Mouse (Mus musculus) olfactory bulb, adult 2 months (tissue): ENCODE results near the gene Marveld1. TPM values are rescaled to one million over a fixed set of nuclear protein-coding genes. Genes with fewer than 3 reads are reported as not detected.

ENCODE experiments used
- H3K27ac ChIP-seq: fragments of 200-500 bp; 2 replicates; pipeline ENCODE4 v1.5.1; 2012; ENCODE audit warnings: low read depth, low read length; ENCODE audit not compliant: insufficient read depth
- H3K4me1 ChIP-seq: fragments of 200-500 bp; 2 replicates; pipeline ENCODE4 v1.6.1; 2012; ENCODE audit warnings: low read length; ENCODE audit not compliant: control insufficient read depth, insufficient read depth
- H3K4me3 ChIP-seq: fragments of 200-500 bp; 2 replicates; pipeline ENCODE4 v1.5.1; 2012; ENCODE audit warnings: mild to moderate bottlenecking, low read depth, low read length, moderate library complexity; ENCODE audit not compliant: insufficient read depth
- CTCF ChIP-seq: fragments of 200-500 bp; IDR thresholded peaks from 2 replicates; pipeline ENCODE4 v1.5.1; 2012; ENCODE audit warnings: low read depth, mild to moderate bottlenecking, low read length, moderate library complexity; ENCODE audit not compliant: insufficient read depth
- POLR2A ChIP-seq: fragments of 200-500 bp; IDR thresholded peaks from 2 replicates; pipeline ENCODE4 v1.6.1; 2012; ENCODE audit warnings: mild to moderate bottlenecking, low read depth, low read length, moderate library complexity; ENCODE audit not compliant: insufficient read depth
- WGBS: fragments of 180-500 bp; shearing (Covaris S2); methylation state at CpG from one replicate; pipeline ENCODE4 v1.1.7; 2018; 5-methylcytosine and 5-hydroxymethylcytosine counted together
- polyA plus RNA-seq: library from polyadenylated mRNA; stranded (reverse); fragments of >200 nt; gene quantifications from 2 replicates; pipeline ENCODE4 v1.2.4, GENCODE M21; 2012; ENCODE audit warnings: low replicate concordance; ENCODE audit not compliant: missing spikeins, insufficient read depth, insufficient read length

Gene Marveld1
- polyA plus RNA-seq, 1 experiment = not detected

DNA sequence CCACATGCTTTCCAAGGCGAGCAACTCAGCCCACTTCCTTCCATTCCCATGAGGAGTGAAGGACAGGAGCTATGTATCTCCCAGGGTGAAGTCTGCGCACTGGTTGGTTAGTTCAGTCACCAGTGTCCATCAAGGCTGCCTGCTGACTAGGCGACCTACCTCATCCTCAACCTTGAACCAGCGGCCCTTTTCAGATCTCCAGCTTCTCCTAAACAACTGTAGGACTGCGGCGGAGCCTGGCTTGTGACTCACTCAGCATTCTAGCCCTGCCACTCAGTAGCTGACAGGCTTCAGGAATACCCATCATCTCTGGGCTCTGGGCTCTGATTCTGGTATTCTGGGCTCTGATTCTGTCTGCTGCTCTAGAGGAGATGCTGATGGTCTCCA lies 21.0 kb upstream of the Marveld1 start:
- WGBS = 76% methylated on average over 6 of the region's 6 CpGs
- no peak for TF ChIP-seq POLR2A
- no peak for TF ChIP-seq CTCF
- 0 out of 2 replicates have a peak overlapping the region, but pooled peaks have one; percentile 2 for H3K4me3 ChIP-seq
- H3K4me1 ChIP-seq = peaks cover 26% of the 10 kb centered on the region
- H3K27ac ChIP-seq = peak overlapping the region; percentile 36

DNA sequence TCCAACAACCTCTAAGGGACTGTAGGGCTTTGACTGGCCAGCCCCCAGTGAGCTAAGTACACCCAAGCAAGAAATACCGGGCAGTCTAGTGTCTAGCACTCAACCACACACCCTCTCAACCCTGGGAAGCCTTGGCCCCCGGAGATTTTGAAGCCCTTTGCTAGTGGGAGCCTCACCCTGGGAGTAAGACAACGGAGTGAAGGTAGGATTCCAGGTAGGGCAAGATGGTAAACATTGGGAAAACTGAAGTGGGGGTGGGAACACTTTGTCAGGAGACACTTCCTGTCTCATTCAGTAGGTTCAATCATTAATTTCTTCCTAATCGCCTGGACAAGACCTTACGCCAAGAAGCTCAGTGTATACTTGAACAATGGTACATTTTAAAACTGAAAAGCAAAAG lies 20.2 kb upstream of the Marveld1 start:
- H3K27ac ChIP-seq = peak overlapping the region; percentile 36; the same call in 1 of the 2 replicates
- no peak overlapping the region for H3K4me3 ChIP-seq
- WGBS = 86% methylated on average over 5 of the region's 5 CpGs
- TF ChIP-seq CTCF (no peak), POLR2A (no peak)
- peaks cover 26% of the 10 kb centered on the region for H3K4me1 ChIP-seq

DNA sequence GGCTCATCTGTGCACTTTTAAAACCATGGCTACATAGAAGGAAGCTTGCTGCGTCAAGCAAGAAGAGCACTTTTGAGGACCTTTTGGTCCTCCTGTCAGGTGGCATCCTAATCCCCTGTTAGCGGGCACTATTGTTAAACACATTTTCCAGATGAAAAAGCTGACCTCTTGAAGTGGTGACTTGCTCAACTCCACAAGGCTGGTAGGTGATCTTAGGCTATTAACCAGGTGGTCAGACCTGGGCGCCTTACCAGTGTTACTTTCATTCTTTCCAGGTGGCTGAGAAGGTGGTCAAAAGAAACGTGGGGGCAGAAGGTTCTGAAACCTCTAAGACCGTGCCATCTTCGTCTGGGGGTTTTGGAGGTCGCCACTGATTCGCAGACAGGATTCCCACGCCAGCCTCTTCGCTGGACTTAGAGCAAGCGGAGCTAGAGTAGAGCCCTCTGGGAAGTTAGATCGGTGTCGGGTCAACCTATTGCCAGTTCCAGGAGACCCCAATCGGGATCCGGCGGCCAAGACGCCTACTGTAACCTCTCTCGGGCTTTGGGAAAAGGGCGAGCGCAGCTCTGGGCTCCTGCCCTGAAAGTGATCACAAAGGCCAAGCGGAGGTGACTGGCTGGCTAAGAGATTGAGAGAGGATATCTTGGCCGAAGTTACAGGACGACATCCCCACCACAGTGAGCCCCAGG lies 19.0 kb upstream of the Marveld1 start:
- 6% methylated on average over 23 of the region's 23 CpGs for WGBS
- peaks cover 26% of the 10 kb centered on the region for H3K4me1 ChIP-seq
- TF ChIP-seq POLR2A (no peak), CTCF (no peak)
- H3K27ac ChIP-seq = peak overlapping the region; percentile 52
- H3K4me3 ChIP-seq = peak overlapping the region; percentile 78

DNA sequence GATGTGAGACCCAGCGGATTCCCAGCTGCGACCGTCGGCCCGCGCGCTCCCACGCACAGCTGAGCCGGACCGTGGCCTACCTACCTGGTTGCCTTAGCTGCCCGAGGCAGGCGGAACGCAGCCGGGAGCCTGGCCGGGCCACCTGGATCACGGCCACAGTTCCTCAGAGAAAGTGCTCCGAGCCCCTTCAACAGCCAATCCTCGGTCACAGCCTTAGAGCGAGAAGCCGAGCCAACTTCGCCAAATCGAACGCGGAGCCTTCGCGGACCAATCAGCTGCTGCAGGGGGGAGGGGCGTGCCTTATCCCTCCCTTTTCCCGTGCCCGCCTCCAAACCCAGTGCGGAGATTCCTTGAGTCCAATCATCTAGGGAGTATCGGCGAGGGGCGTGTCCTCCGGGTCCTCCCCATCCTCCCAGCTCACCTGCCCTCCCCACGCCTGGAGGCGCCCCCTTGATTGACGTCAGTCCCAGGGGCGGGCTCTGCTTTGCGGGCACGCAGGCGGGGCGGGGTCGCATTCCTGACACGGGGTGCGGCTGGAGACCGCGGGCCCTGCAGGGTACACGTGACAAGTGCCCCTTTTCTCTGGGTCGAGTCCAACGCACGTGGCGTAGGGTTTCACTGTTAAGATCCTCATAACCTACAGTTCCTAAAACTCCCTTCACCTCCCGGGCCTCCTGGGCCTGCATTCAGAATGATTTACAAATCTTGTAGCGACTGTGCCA lies 18.3 kb upstream of the Marveld1 start, which contains the start of gene Avpi1:
Gene Avpi1 (minus strand): TSS at position 273 of the 722 bp plus-strand sequence.
- Histone ChIP-seq H3K27ac (peak within 1 kb of the TSS; percentile 52), H3K4me3 (peak within 1 kb of the TSS; percentile 78), H3K4me1 (peaks cover 26% of the 10 kb centered on the region)
- TF ChIP-seq POLR2A = peak; percentile 56
- no peak for TF ChIP-seq CTCF
- under 1% methylated on average over 54 of the region's 54 CpGs for WGBS

DNA sequence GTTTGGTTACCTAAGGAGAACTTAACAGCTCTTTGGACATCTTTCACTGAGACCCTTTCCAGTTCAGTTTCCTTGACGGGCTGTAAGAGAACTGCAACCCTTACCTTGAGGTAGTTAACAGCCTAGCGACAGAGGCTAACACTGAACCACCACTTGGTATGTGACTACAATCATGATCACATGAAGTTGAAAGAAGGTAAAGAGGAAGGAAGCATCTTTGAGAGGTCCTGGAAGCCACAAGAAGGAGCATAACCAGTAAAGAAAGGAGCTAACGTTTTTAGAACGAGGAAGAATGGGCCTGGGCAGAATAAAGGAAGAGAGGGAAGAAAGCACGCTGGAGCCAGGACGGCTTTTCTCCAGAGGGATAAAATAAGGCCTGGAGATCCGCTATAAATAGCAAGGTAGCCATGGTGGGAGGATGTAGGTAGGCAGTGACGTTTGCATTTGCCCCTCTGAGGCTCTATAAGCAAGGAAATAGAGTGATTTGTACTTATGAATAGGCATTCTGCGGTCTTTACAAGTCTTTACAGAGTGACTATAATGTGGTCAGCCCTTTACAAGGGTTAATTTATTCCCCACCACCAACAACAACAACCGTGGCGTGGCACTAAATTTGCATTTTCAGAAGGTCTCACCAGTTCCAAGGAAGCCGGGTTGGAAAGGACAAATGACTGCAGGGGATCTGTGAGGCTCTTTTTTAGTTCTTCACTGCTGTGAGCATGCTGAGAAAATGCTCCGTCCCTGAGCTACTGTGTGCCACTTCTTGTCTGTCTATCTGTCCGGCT lies 17.5 kb upstream of the Marveld1 start:
- Histone ChIP-seq H3K4me1 (peaks cover 23% of the 10 kb centered on the region), H3K27ac (peak overlapping the region; percentile 47), H3K4me3 (peak overlapping the region; percentile 78; the same call in 1 of the 2 replicates)
- TF ChIP-seq POLR2A (no peak), CTCF (no peak)
- 15% methylated on average over 14 of the region's 14 CpGs for WGBS

DNA sequence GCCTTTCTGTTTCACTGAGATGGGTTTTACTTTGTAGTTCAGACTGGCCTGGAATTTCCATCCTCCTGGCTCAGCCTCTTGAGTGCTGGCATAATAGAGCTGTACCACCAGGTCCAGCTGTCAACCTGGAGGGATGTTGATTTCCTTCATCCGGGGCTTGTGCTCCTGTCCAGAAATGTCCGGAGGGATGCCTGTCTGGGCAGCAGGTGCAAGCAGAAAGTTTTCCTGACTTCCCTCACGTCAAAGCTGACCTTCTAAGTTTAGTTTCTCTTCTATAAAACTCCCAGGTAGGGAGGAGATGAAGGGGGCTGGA lies 16.9 kb upstream of the Marveld1 start:
- Histone ChIP-seq H3K4me3 (no peak overlapping the region), H3K4me1 (peaks cover 22% of the 10 kb centered on the region), H3K27ac (0 out of 2 replicates have a peak overlapping the region, but pooled peaks have one; percentile 47)
- 45% methylated on average over 3 of the region's 3 CpGs for WGBS
- TF ChIP-seq CTCF (no peak), POLR2A (no peak)

DNA sequence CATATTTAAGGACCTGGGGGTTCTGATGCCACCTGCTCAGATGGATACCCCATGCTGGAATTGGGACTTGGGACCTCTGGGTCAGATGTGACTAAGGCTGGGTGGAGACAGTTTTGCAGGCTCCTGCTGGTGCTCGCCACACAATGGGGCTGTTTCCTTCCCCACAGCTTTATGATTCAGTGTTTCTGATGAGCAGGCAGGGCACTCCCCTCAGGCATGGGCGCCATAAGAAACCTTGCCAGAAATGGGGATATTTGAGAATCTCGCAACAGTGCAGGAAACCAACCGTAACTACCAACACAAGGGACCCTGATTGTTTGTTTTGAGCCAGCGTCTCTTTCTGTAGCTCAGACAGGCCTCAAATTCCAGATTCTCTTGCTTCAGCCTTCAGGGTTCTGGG lies 16.1 kb upstream of the Marveld1 start:
- 0 out of 2 replicates have a peak overlapping the region, but pooled peaks have one; percentile 23 for H3K27ac ChIP-seq
- WGBS = 39% methylated on average over 5 of the region's 5 CpGs
- H3K4me3 ChIP-seq = no peak overlapping the region
- H3K4me1 ChIP-seq = peaks cover 20% of the 10 kb centered on the region
- no peak for TF ChIP-seq CTCF
- no peak for TF ChIP-seq POLR2A

DNA sequence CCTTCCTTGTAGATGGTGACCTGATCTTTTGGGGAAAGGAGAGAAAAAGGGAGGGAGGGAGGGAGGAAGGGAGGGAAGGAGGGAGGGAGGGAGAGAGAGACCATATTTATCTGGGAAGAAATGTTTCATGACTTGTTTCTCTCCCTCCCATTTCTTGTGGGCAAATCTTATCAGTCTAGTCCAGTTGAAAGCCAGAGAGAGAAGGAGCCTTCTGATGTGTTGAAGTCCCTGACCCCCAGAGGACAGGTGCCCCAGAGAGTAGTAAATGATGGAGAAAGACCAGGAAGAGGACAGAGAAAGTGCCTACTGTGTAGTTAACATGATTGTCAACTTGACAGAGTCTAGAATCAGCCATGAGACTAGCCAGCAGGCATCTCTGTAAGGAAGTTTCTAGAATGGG lies 12.1 kb upstream of the Marveld1 start:
- Histone ChIP-seq H3K27ac (no peak overlapping the region), H3K4me3 (no peak overlapping the region), H3K4me1 (peaks cover 9% of the 10 kb centered on the region)
- TF ChIP-seq CTCF (no peak), POLR2A (no peak)
